Mouse (Mus musculus): ENCODE measurements around the gene Sec23a. TPM values are rescaled to one million over a fixed set of nuclear protein-coding genes. Genes with fewer than 3 reads are reported as not detected.

Sec23a gene
- polyA plus RNA-seq, 1 experiment: 24.6 TPM

DNA sequence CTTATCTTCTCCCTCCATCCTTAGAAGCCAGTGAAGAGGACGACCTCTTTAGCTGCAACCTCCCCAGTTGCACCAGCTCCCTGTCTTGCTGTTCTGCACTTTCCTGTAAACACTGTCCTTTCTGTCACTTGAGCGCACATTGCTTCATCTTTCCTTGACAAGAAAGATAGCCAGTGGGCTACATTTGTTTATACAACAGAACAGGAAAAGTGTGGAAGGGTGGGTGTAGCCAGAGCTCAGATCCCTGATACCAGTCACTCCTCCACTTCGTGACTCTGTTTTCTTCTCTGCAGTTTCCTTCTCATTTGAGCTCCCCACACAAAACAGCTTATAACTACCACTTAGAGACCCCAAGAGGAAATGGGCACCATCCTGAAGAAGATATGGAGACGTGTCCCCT is 77.2 kb downstream of the Sec23a start:
- TF ChIP-seq SRF (IDR thresholded peaks at IDR 0.05; ENCODE audit: control insufficient read depth, insufficient read length, low read depth) (no peak), MAX (IDR thresholded peaks at IDR 0.05; ENCODE audit: low read depth) (no peak), POLR2A (IDR thresholded peaks at IDR 0.05; ENCODE audit: insufficient read length, low read depth) (no peak), REST (IDR thresholded peaks at IDR 0.05; ENCODE audit: insufficient read depth, insufficient read length) (no peak), TCF12 (IDR thresholded peaks at IDR 0.05; ENCODE audit: insufficient read depth, poor library complexity, severe bottlenecking) (no peak), POLR2AphosphoS2 (IDR thresholded peaks at IDR 0.05; ENCODE audit: insufficient read length, low read depth) (no peak)
- Histone ChIP-seq H3ac (ENCODE audit: control insufficient read depth, insufficient read length) (no peak overlapping the region), H3K27me3 (ENCODE audit: control insufficient read depth, insufficient read depth, insufficient read length) (no peaks in the 10 kb centered on the region), H3K4me2 (ENCODE audit: low read depth) (no peak overlapping the region), H3K79me2 (ENCODE audit: control insufficient read depth, insufficient read depth) (no peaks in the 10 kb centered on the region), H3K36me3 (ENCODE audit: control insufficient read depth, insufficient read depth) (no peaks in the 10 kb centered on the region), H3K4me3 (no peak overlapping the region)

DNA sequence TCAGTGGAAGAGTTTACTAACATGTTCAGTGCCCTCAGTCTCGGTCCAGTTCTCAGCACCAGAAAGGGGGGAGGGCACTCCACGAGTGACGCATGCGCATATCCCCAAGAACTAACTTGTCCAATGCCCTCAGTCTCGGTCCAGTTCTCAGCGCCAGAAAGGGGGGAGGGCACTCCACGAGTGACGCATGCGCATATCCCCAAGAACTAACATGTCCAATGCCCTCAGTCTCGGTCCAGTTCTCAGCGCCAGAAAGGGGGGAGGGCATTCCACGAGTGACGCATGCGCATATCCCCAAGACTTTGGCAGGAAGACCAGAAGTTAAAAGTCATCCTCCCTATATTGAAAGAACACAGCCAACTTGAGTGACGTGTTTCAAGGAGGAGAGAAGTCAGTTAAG is 86.8 kb downstream of the Sec23a start:
- Histone ChIP-seq H3K79me2 (ENCODE audit: control insufficient read depth, insufficient read depth) (no peaks in the 10 kb centered on the region), H3K4me2 (ENCODE audit: low read depth) (no peak overlapping the region), H3ac (ENCODE audit: control insufficient read depth, insufficient read length) (no peak overlapping the region), H3K27me3 (ENCODE audit: control insufficient read depth, insufficient read depth, insufficient read length) (no peaks in the 10 kb centered on the region), H3K36me3 (ENCODE audit: control insufficient read depth, insufficient read depth) (no peaks in the 10 kb centered on the region), H3K4me3 (no peak overlapping the region)
- no peak for TF ChIP-seq TCF12 (IDR thresholded peaks at IDR 0.05; ENCODE audit: insufficient read depth, poor library complexity, severe bottlenecking)
- TF ChIP-seq CEBPB (IDR thresholded peaks at IDR 0.05; ENCODE audit: insufficient read depth, poor library complexity, severe bottlenecking): no peak
- no peak for TF ChIP-seq MAX (IDR thresholded peaks at IDR 0.05; ENCODE audit: low read depth)
- no peak for TF ChIP-seq POLR2A (IDR thresholded peaks at IDR 0.05; ENCODE audit: insufficient read length, low read depth)
- no peak for TF ChIP-seq E2F4 (IDR thresholded peaks at IDR 0.05; ENCODE audit: insufficient read depth)
- no peak for TF ChIP-seq POLR2AphosphoS2 (IDR thresholded peaks at IDR 0.05; ENCODE audit: insufficient read length, low read depth)
- TF ChIP-seq TCF3 (IDR thresholded peaks at IDR 0.05; ENCODE audit: insufficient read length, low read depth): no peak
- TF ChIP-seq SRF (IDR thresholded peaks at IDR 0.05; ENCODE audit: control insufficient read depth, insufficient read length, low read depth): no peak
- no peak for TF ChIP-seq REST (IDR thresholded peaks at IDR 0.05; ENCODE audit: insufficient read depth, insufficient read length)
- no peak for TF ChIP-seq MYOD1 (IDR thresholded peaks at IDR 0.05; ENCODE audit: control insufficient read depth in 1 of 3, insufficient read length in 2 of 3, low read depth in 2 of 3)
- TF ChIP-seq USF1 (IDR thresholded peaks at IDR 0.05; ENCODE audit: low read depth): no peak
- TF ChIP-seq MYOG (IDR thresholded peaks at IDR 0.05; ENCODE audit: control insufficient read depth in 1 of 3, insufficient read depth in 1 of 3, insufficient read length in 2 of 3, low read depth in 2 of 3): no peak

DNA sequence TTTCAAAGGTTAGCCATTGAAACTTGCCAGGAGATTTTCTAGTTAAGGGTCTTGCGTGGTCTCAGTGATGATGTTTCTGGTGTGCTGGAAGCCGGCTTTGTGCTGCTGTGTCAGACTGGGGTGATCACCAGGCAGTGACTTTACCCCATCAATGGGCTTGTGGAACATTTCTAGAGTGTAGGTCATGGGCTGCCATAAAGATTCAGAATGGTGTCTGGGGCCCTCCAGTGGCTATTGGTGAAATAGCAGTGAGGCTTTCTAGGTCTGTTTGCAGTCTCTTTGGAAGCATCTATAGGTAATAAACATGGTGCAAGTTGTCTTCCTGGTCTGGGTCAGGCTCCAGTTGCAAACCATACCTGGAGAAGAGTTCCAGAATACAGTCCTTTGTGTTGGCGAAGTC is 87.8 kb downstream of the Sec23a start:
- H3K79me2 ChIP-seq (ENCODE audit: control insufficient read depth, insufficient read depth): no peaks in the 10 kb centered on the region
- no peak overlapping the region for H3K4me3 ChIP-seq
- H3K4me2 ChIP-seq (ENCODE audit: low read depth): no peak overlapping the region
- TF ChIP-seq REST (IDR thresholded peaks at IDR 0.05; ENCODE audit: insufficient read depth, insufficient read length) (no peak), SRF (IDR thresholded peaks at IDR 0.05; ENCODE audit: control insufficient read depth, insufficient read length, low read depth) (no peak), MYOD1 (IDR thresholded peaks at IDR 0.05; ENCODE audit: control insufficient read depth in 1 of 3, insufficient read length in 2 of 3, low read depth in 2 of 3) (no peak), TCF3 (IDR thresholded peaks at IDR 0.05; ENCODE audit: insufficient read length, low read depth) (no peak), MAX (IDR thresholded peaks at IDR 0.05; ENCODE audit: low read depth) (no peak), CEBPB (IDR thresholded peaks at IDR 0.05; ENCODE audit: insufficient read depth, poor library complexity, severe bottlenecking) (no peak), TCF12 (IDR thresholded peaks at IDR 0.05; ENCODE audit: insufficient read depth, poor library complexity, severe bottlenecking) (no peak), MYOG (IDR thresholded peaks at IDR 0.05; ENCODE audit: control insufficient read depth in 1 of 3, insufficient read depth in 1 of 3, insufficient read length in 2 of 3, low read depth in 2 of 3) (no peak), USF1 (IDR thresholded peaks at IDR 0.05; ENCODE audit: low read depth) (no peak), E2F4 (IDR thresholded peaks at IDR 0.05; ENCODE audit: insufficient read depth) (no peak), POLR2A (IDR thresholded peaks at IDR 0.05; ENCODE audit: insufficient read length, low read depth) (no peak), POLR2AphosphoS2 (IDR thresholded peaks at IDR 0.05; ENCODE audit: insufficient read length, low read depth) (no peak)
- no peaks in the 10 kb centered on the region for H3K36me3 ChIP-seq (ENCODE audit: control insufficient read depth, insufficient read depth)
- H3K27me3 ChIP-seq (ENCODE audit: control insufficient read depth, insufficient read depth, insufficient read length): no peaks in the 10 kb centered on the region
- H3ac ChIP-seq (ENCODE audit: control insufficient read depth, insufficient read length): no peak overlapping the region

DNA sequence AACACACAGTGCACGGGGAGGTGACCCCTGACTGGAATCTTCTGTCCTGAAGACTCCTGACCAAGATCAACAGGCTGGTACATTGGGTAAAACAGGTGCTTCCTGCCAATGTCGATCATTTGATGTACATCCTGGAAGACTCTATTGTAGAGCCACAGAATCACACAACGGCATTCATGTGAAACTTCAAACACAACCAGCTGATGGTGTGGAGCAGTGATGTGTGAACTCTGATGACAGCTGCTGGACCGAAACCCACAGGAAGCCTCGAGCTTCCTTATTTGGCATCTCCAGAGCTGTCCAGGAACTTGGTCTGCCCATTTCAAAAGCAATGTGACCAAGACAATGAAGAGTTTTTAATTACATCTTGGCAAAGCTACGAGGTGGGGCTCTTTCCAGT is 91.0 kb downstream of the Sec23a start:
- TF ChIP-seq MAX (IDR thresholded peaks at IDR 0.05; ENCODE audit: low read depth): no peak
- no peak for TF ChIP-seq MYOG (IDR thresholded peaks at IDR 0.05; ENCODE audit: control insufficient read depth in 1 of 3, insufficient read depth in 1 of 3, insufficient read length in 2 of 3, low read depth in 2 of 3)
- TF ChIP-seq SRF (IDR thresholded peaks at IDR 0.05; ENCODE audit: control insufficient read depth, insufficient read length, low read depth): no peak
- no peak for TF ChIP-seq MYOD1 (IDR thresholded peaks at IDR 0.05; ENCODE audit: control insufficient read depth in 1 of 3, insufficient read length in 2 of 3, low read depth in 2 of 3)
- no peak for TF ChIP-seq TCF3 (IDR thresholded peaks at IDR 0.05; ENCODE audit: insufficient read length, low read depth)
- TF ChIP-seq REST (IDR thresholded peaks at IDR 0.05; ENCODE audit: insufficient read depth, insufficient read length): no peak
- TF ChIP-seq CEBPB (IDR thresholded peaks at IDR 0.05; ENCODE audit: insufficient read depth, poor library complexity, severe bottlenecking): no peak
- TF ChIP-seq TCF12 (IDR thresholded peaks at IDR 0.05; ENCODE audit: insufficient read depth, poor library complexity, severe bottlenecking): no peak
- TF ChIP-seq POLR2AphosphoS2 (IDR thresholded peaks at IDR 0.05; ENCODE audit: insufficient read length, low read depth): no peak
- TF ChIP-seq USF1 (IDR thresholded peaks at IDR 0.05; ENCODE audit: low read depth): no peak
- Histone ChIP-seq H3K79me2 (ENCODE audit: control insufficient read depth, insufficient read depth) (no peaks in the 10 kb centered on the region), H3K36me3 (ENCODE audit: control insufficient read depth, insufficient read depth) (no peaks in the 10 kb centered on the region), H3K4me2 (ENCODE audit: low read depth) (no peak overlapping the region), H3K27me3 (ENCODE audit: control insufficient read depth, insufficient read depth, insufficient read length) (no peaks in the 10 kb centered on the region), H3K4me3 (no peak overlapping the region), H3ac (ENCODE audit: control insufficient read depth, insufficient read length) (no peak overlapping the region)

DNA sequence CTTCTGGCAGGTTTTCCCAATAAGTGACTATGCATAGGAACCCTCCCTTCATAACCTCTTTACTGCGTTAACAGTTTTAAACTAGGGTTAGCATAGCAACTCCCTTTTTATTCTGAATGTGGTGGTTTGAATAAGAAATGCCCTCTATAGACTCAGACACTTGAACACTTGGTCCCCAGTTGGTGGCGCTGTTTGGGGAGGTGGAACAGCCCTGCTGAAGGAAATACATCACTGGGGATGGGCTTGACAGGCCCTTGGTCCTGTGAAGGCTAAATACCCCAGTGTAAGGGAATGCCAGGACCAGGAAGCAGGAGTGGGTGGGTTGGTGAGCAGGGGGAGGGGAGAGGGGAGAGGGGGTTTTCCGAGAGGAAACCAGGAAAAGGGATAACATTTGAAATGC is 92.3 kb downstream of the Sec23a start:
- no peaks in the 10 kb centered on the region for H3K27me3 ChIP-seq (ENCODE audit: control insufficient read depth, insufficient read depth, insufficient read length)
- no peak overlapping the region for H3ac ChIP-seq (ENCODE audit: control insufficient read depth, insufficient read length)

More for the DNA sequence above, 92.3 kb downstream of the Sec23a start:
- no peaks in the 10 kb centered on the region for H3K79me2 ChIP-seq (ENCODE audit: control insufficient read depth, insufficient read depth)
- no peak overlapping the region for H3K4me2 ChIP-seq (ENCODE audit: low read depth)
- no peaks in the 10 kb centered on the region for H3K36me3 ChIP-seq (ENCODE audit: control insufficient read depth, insufficient read depth)
- H3K4me3 ChIP-seq: no peak overlapping the region
- no peak for TF ChIP-seq POLR2A (IDR thresholded peaks at IDR 0.05; ENCODE audit: insufficient read length, low read depth)
- TF ChIP-seq MAX (IDR thresholded peaks at IDR 0.05; ENCODE audit: low read depth): no peak
- no peak for TF ChIP-seq MYOG (IDR thresholded peaks at IDR 0.05; ENCODE audit: control insufficient read depth in 1 of 3, insufficient read depth in 1 of 3, insufficient read length in 2 of 3, low read depth in 2 of 3)
- TF ChIP-seq CEBPB (IDR thresholded peaks at IDR 0.05; ENCODE audit: insufficient read depth, poor library complexity, severe bottlenecking): no peak
- TF ChIP-seq USF1 (IDR thresholded peaks at IDR 0.05; ENCODE audit: low read depth): no peak
- no peak for TF ChIP-seq TCF12 (IDR thresholded peaks at IDR 0.05; ENCODE audit: insufficient read depth, poor library complexity, severe bottlenecking)
- TF ChIP-seq E2F4 (IDR thresholded peaks at IDR 0.05; ENCODE audit: insufficient read depth): no peak
- TF ChIP-seq SRF (IDR thresholded peaks at IDR 0.05; ENCODE audit: control insufficient read depth, insufficient read length, low read depth): no peak
- no peak for TF ChIP-seq MYOD1 (IDR thresholded peaks at IDR 0.05; ENCODE audit: control insufficient read depth in 1 of 3, insufficient read length in 2 of 3, low read depth in 2 of 3)
